Mouse (Mus musculus) MEL (cell line): ENCODE data around the gene Tnik. TPM values are rescaled to one million over a fixed set of nuclear protein-coding genes. Genes with fewer than 3 reads are reported as not detected.

Experiments
- DNase-seq: peaks from one replicate; pipeline ENCODE4 v3.0.0; 2011; ENCODE audit warnings: low read depth, low spot score
- H3K27ac ChIP-seq: 2 replicates; pipeline ENCODE4 v1.5.1; 2012; ENCODE audit warnings: low read depth, mild to moderate bottlenecking, control low read depth, low read length, moderate library complexity; ENCODE audit not compliant: control insufficient read depth
- H3K27me3 ChIP-seq, 2 experiments: fragments of 150-350 bp in 1 of 2; sonication (generic) in 1 of 2; 2 replicates each; pipeline ENCODE4 v1.6.1; 2012; ENCODE audit warnings: low read length in 2 of 2, mild to moderate bottlenecking in 2 of 2, improper control_type of control experiment in 1 of 2, moderate library complexity in 1 of 2; ENCODE audit not compliant: insufficient read depth in 2 of 2, control insufficient read depth in 1 of 2
- H3K36me3 ChIP-seq, 2 experiments: 2 replicates each; pipeline ENCODE4 v1.6.1; 2012 to 2014; ENCODE audit warnings: low read length in 2 of 2, improper control_type of control experiment in 1 of 2, inconsistent platforms in 1 of 2, mild to moderate bottlenecking in 1 of 2; ENCODE audit not compliant: insufficient read depth in 2 of 2, control insufficient read depth in 1 of 2
- H3K4me1 ChIP-seq, 2 experiments: fragments of 150-350 bp in 1 of 2; sonication (generic) in 1 of 2; 2 replicates each; pipeline ENCODE4 v1.6.1; 2012; ENCODE audit warnings: low read length in 2 of 2, improper control_type of control experiment in 1 of 2, mild to moderate bottlenecking in 1 of 2; ENCODE audit not compliant: insufficient read depth in 2 of 2, control insufficient read depth in 1 of 2
- H3K4me3 ChIP-seq, 2 experiments: fragments of 150-350 bp in 1 of 2; sonication (generic) in 1 of 2; 2 replicates each; pipeline ENCODE4 v1.5.1; 2012; ENCODE audit warnings: low read depth in 2 of 2, low read length in 2 of 2, mild to moderate bottlenecking in 2 of 2, moderate library complexity in 2 of 2, control low read depth in 1 of 2, improper control_type of control experiment in 1 of 2; ENCODE audit not compliant: control insufficient read depth in 1 of 2, insufficient read depth in 1 of 2
- H3K79me2 ChIP-seq: 2 replicates; pipeline ENCODE4 v1.6.1; 2012; ENCODE audit warnings: mild to moderate bottlenecking, low read length, moderate library complexity; ENCODE audit not compliant: control insufficient read depth, poor library complexity, insufficient read depth
- H3K9ac ChIP-seq: 2 replicates; pipeline ENCODE4 v1.6.1; 2012; ENCODE audit warnings: low read depth, mild to moderate bottlenecking, control low read depth, low read length, moderate library complexity; ENCODE audit not compliant: control insufficient read depth, poor library complexity, severe bottlenecking
- H3K9me3 ChIP-seq: fragments of 150-350 bp; sonication (generic); replicated peaks from 2 replicates; pipeline ENCODE4 v1.6.1; 2012; ENCODE audit warnings: mild to moderate bottlenecking, low read length, improper control_type of control experiment, moderate library complexity; ENCODE audit not compliant: insufficient read depth
- BHLHE40 ChIP-seq: IDR thresholded peaks from 2 replicates; pipeline ENCODE4 v1.6.1; 2012; ENCODE audit warnings: low read depth, mild to moderate bottlenecking, inconsistent platforms, low read length, improper control_type of control experiment, borderline replicate concordance
- E2F4 ChIP-seq: IDR thresholded peaks from 2 replicates; pipeline ENCODE4 v1.6.1; 2011; ENCODE audit warnings: low read depth, low read length, improper control_type of control experiment, borderline replicate concordance
- ETS1 ChIP-seq: IDR thresholded peaks from 2 replicates; pipeline ENCODE4 v1.6.1; 2012; ENCODE audit warnings: low read depth, mild to moderate bottlenecking, inconsistent platforms, low read length, improper control_type of control experiment, moderate library complexity
- HCFC1 ChIP-seq: IDR thresholded peaks from 2 replicates; pipeline ENCODE4 v1.6.1; 2012; ENCODE audit warnings: low read depth, mild to moderate bottlenecking, inconsistent platforms, low read length, improper control_type of control experiment, moderate library complexity
- JUND ChIP-seq: IDR thresholded peaks from 2 replicates; pipeline ENCODE4 v1.6.1; 2011; ENCODE audit warnings: low read depth, mild to moderate bottlenecking, improper control_type of control experiment, low read length
- KAT2A ChIP-seq: conservative IDR thresholded peaks from 2 replicates; pipeline ENCODE4 v1.6.1; 2012; ENCODE audit warnings: low read depth, low read length, improper control_type of control experiment, inconsistent platforms
- MAFK ChIP-seq: IDR thresholded peaks from 2 replicates; pipeline ENCODE4 v1.6.1; 2011; ENCODE audit warnings: low read depth, mild to moderate bottlenecking, low read length, improper control_type of control experiment, borderline replicate concordance
- MAX ChIP-seq: IDR thresholded peaks from 2 replicates; pipeline ENCODE4 v1.6.1; 2011; ENCODE audit warnings: low read length, improper control_type of control experiment
- MYC ChIP-seq: IDR thresholded peaks from 2 replicates; pipeline ENCODE4 v1.6.1; 2011; ENCODE audit warnings: low read depth, mild to moderate bottlenecking, low read length, improper control_type of control experiment, moderate library complexity
- NRF1 ChIP-seq: IDR thresholded peaks from 2 replicates; pipeline ENCODE4 v1.6.1; 2014; ENCODE audit warnings: low read depth, mild to moderate bottlenecking, inconsistent platforms, low read length, improper control_type of control experiment, moderate library complexity; ENCODE audit not compliant: poor library complexity, insufficient read depth, severe bottlenecking
- POLR2A ChIP-seq, 2 experiments: IDR thresholded peaks; 2 replicates each; pipeline ENCODE4 v1.6.1; 2011 to 2012; ENCODE audit warnings: low read length in 2 of 2, mild to moderate bottlenecking in 2 of 2, control low read depth in 1 of 2, improper control_type of control experiment in 1 of 2, low read depth in 1 of 2, moderate library complexity in 1 of 2; ENCODE audit not compliant: control insufficient read depth in 1 of 2, insufficient read depth in 1 of 2, poor library complexity in 1 of 2
- POLR2AphosphoS2 ChIP-seq: IDR thresholded peaks from 2 replicates; pipeline ENCODE4 v1.6.1; 2011; ENCODE audit warnings: low read length, improper control_type of control experiment
- POLR2AphosphoS5 ChIP-seq: IDR thresholded peaks from 2 replicates; pipeline ENCODE4 v1.6.1; 2012; ENCODE audit warnings: low read depth, borderline replicate concordance, mild to moderate bottlenecking, inconsistent platforms, low read length, moderate library complexity, mixed read lengths
- TCF12 ChIP-seq: IDR thresholded peaks from 2 replicates; pipeline ENCODE4 v1.6.1; 2014; ENCODE audit warnings: low read depth, mild to moderate bottlenecking, inconsistent platforms, low read length, improper control_type of control experiment, moderate library complexity
- UBTF ChIP-seq: IDR thresholded peaks from 2 replicates; pipeline ENCODE4 v1.6.1; 2012; ENCODE audit warnings: low read depth, mild to moderate bottlenecking, inconsistent platforms, low read length, improper control_type of control experiment, moderate library complexity, borderline replicate concordance; ENCODE audit not compliant: insufficient read depth
- USF2 ChIP-seq, 2 experiments: IDR thresholded peaks; 2 replicates each; pipeline ENCODE4 v1.6.1; 2011 to 2012; ENCODE audit warnings: improper control_type of control experiment in 2 of 2, low read length in 2 of 2, borderline replicate concordance in 1 of 2, inconsistent platforms in 1 of 2, low read depth in 1 of 2, mild to moderate bottlenecking in 1 of 2; ENCODE audit not compliant: insufficient read depth in 1 of 2
- ZC3H11A ChIP-seq: IDR thresholded peaks from 2 replicates; pipeline ENCODE4 v1.6.1; 2012; ENCODE audit warnings: low read depth, mild to moderate bottlenecking, inconsistent platforms, low read length, improper control_type of control experiment
- polyA plus RNA-seq, 2 experiments: library from polyadenylated mRNA; stranded (reverse) in 1 of 2; unstranded in 1 of 2; fragments of >175 nt in 1 of 2; fragments of >200 nt in 1 of 2; gene quantifications; 2 replicates each; pipeline versions ENCODE4 v1.2.1 to v1.2.4; 2012; ENCODE audit warnings: low replicate concordance in 2 of 2, low read depth in 1 of 2; ENCODE audit not compliant: insufficient read length in 2 of 2, insufficient read depth in 1 of 2, missing spikeins in 1 of 2
- total RNA-seq: library from RNA; depleted of rRNA; stranded (reverse); fragments of 300-350 nt; gene quantifications from 2 replicates; pipeline ENCODE4 v1.2.3, GENCODE M21; 2012

The Tnik gene
- total and polyA plus RNA-seq, 3 experiments = 9.9 to 78.4 (median 13.6) TPM

GRCm38 (mm10) chr3:28529548-28529947, 266.5 kb downstream of the Tnik start:
- TF ChIP-seq ZC3H11A (no peak), MAFK (no peak), JUND (no peak), MYC (no peak), TCF12 (no peak)
- TF ChIP-seq, all 39 proteins: peak for 0
- no peak overlapping the region for H3K9ac ChIP-seq
- H3K79me2 ChIP-seq = no peaks in the 10 kb centered on the region
- no peaks in the 10 kb centered on the region for H3K36me3 ChIP-seq
- DNase-seq = no peak
- H3K9me3 ChIP-seq = no peaks in the 10 kb centered on the region
- no peak overlapping the region for H3K4me3 ChIP-seq
- no peaks in the 10 kb centered on the region for H3K27me3 ChIP-seq
- H3K4me1 ChIP-seq = no peaks in the 10 kb centered on the region
- H3K27ac ChIP-seq = no peak overlapping the region

- Histone ChIP-seq H3K79me2 (no peaks in the 10 kb centered on the region), H3K4me3 (no peak overlapping the region), H3K4me1 (no peaks in the 10 kb centered on the region), H3K27me3 (no peaks in the 10 kb centered on the region), H3K9me3 (no peaks in the 10 kb centered on the region), H3K27ac (no peak overlapping the region), H3K36me3 (no peaks in the 10 kb centered on the region), H3K9ac (no peak overlapping the region)
- TF ChIP-seq E2F4 = no peak
- TF ChIP-seq NRF1 = no peak
- TF ChIP-seq HCFC1 = no peak
- no peak for TF ChIP-seq UBTF
- TF ChIP-seq MAX = no peak
- TF ChIP-seq ETS1 = no peak
- no peak for TF ChIP-seq POLR2AphosphoS5
- TF ChIP-seq POLR2A (IDR thresholded peaks at IDR 0.05; ENCODE audit: control insufficient read depth in 1 of 2, insufficient read depth in 1 of 2, low read depth in 1 of 2, low read length in 2 of 2, poor library complexity in 1 of 2) = no peak
- DNase-seq = no peak
These were observed 268.4 kb downstream of the Tnik start for GRCm38 (mm10) chr3:28531294-28531956.

GRCm38 (mm10) chr3:28532666-28533065, 269.7 kb downstream of the Tnik start:
- no peak overlapping the region for H3K27ac ChIP-seq
- no peak for TF ChIP-seq KAT2A
- TF ChIP-seq HCFC1 = no peak
- TF ChIP-seq POLR2AphosphoS2 = no peak
- TF ChIP-seq BHLHE40 = no peak
- TF ChIP-seq USF2 (IDR thresholded peaks at IDR 0.05; ENCODE audit: borderline replicate concordance in 1 of 2, insufficient read depth in 1 of 2, low read depth in 1 of 2, low read length in 2 of 2) = no peak
- TF ChIP-seq, all 39 proteins: peak for 0
- H3K36me3 ChIP-seq = no peaks in the 10 kb centered on the region

More at GRCm38 (mm10) chr3:28532666-28533065, 269.7 kb downstream of the Tnik start:
- Histone ChIP-seq H3K4me3 (no peak overlapping the region), H3K27me3 (no peaks in the 10 kb centered on the region), H3K9me3 (no peaks in the 10 kb centered on the region), H3K79me2 (no peaks in the 10 kb centered on the region), H3K4me1 (no peaks in the 10 kb centered on the region), H3K9ac (no peak overlapping the region)
- DNase-seq = no peak
